8 mouse cellular contexts compared by ENCODE assay signal in genomic region chr2:156278226-156279017, GRCm38 (mm10). TPM values are rescaled to one million over a fixed set of nuclear protein-coding genes. Genes with fewer than 3 reads are reported as not detected.
DNase-seq lines count a peak whose midpoint lies in the region; ATAC-seq and TF ChIP-seq lines count a peak whose summit lies in the region.

No protein-coding gene starts in this region.

- peaks cover 4% of the 10 kb centered on the region for H3K79me2 ChIP-seq in myocyte (ENCODE audit: control insufficient read depth, insufficient read depth)

- H3K4me1 ChIP-seq in brown adipose tissue, adult 24 weeks (ENCODE audit: control insufficient read depth, insufficient read depth, insufficient read length, low read length): no peaks in the 10 kb centered on the region
- no peaks in the 10 kb centered on the region for H3K4me1 ChIP-seq in forebrain, embryonic 10.5 days
- H3K4me1 ChIP-seq in heart, embryonic 14.5 days (ENCODE audit: control insufficient read depth in 2 of 2, insufficient read depth in 2 of 2, low read length in 2 of 2): peaks cover 5% of the 10 kb centered on the region in 2 experiments; a peak in 3 of 4 replicates
- peaks cover 8% of the 10 kb centered on the region for H3K4me1 ChIP-seq in liver, embryonic 11.5 days (replicated peaks; ENCODE audit: control insufficient read depth, insufficient read depth, low read length)

- peak overlapping the region; percentile 54 for H3K27ac ChIP-seq in brown adipose tissue, adult 24 weeks (replicated peaks; ENCODE audit: low read depth, low read length)
- H3K27ac ChIP-seq in forebrain, embryonic 10.5 days: no peak overlapping the region
- peak overlapping the region; percentile 48 to 71; a peak in 3 of 4 replicates for H3K27ac ChIP-seq in heart, embryonic 14.5 days (replicated peaks in 1 of 2; ENCODE audit: control insufficient read depth in 1 of 2, insufficient read depth in 1 of 2, low read depth in 2 of 2, low read length in 2 of 2)
- no peak overlapping the region; the same call in 1 of the 2 replicates for H3K27ac ChIP-seq in liver, embryonic 11.5 days (ENCODE audit: low read depth, low read length)

- 81% methylated on average over 4 of the region's 4 CpGs for WGBS in forebrain, embryonic 10.5 days
- WGBS in heart, embryonic 14.5 days: 9% methylated on average over 4 of the region's 4 CpGs
- WGBS in liver, embryonic 11.5 days: 53% methylated on average over 4 of the region's 4 CpGs

- TF ChIP-seq POLR2A in myocyte (IDR thresholded peaks at IDR 0.05; ENCODE audit: insufficient read length, low read depth): no peak

- H3K4me3 ChIP-seq in brown adipose tissue, adult 24 weeks (ENCODE audit: insufficient read depth, low read depth, low read length): no peak overlapping the region
- H3K4me3 ChIP-seq in forebrain, embryonic 10.5 days: no peak overlapping the region
- no peak overlapping the region for H3K4me3 ChIP-seq in heart, embryonic 14.5 days (ENCODE audit: control insufficient read depth in 1 of 2, insufficient read depth in 1 of 2, low read depth in 1 of 2, low read length in 2 of 2)
- H3K4me3 ChIP-seq in liver, embryonic 11.5 days (ENCODE audit: low read depth, low read length): no peak overlapping the region
- no peak overlapping the region for H3K4me3 ChIP-seq in myocyte

- peak; percentile 63 for DNase-seq in forebrain, embryonic 10.5 days (ENCODE audit: extremely low spot score, low spot score)
- peak; percentile 90 for DNase-seq in kidney, postnatal 10 days
- peak; percentile 55 for DNase-seq in liver, embryonic 11.5 days (ENCODE audit: low spot score)
- peak; percentile 88 for DNase-seq in splenic B cell, adult 2 months (ENCODE audit: low read depth, low spot score)

- no peaks in the 10 kb centered on the region for H3K27me3 ChIP-seq in forebrain, embryonic 10.5 days (ENCODE audit: poor library complexity, severe bottlenecking)
- H3K27me3 ChIP-seq in heart, embryonic 14.5 days (ENCODE audit: control insufficient read depth, insufficient read depth, low read length): no peaks in the 10 kb centered on the region
- H3K27me3 ChIP-seq in liver, embryonic 11.5 days (replicated peaks; ENCODE audit: control insufficient read depth, insufficient read depth, low read length): no peaks in the 10 kb centered on the region
- H3K27me3 ChIP-seq in myocyte (ENCODE audit: control insufficient read depth, insufficient read depth, insufficient read length): no peaks in the 10 kb centered on the region
- no peaks in the 10 kb centered on the region for H3K27me3 ChIP-seq in splenic B cell, adult 2 months (ENCODE audit: control insufficient read depth, insufficient read depth, low read length, poor library complexity, severe bottlenecking)

- H3ac ChIP-seq in myocyte (ENCODE audit: control insufficient read depth, insufficient read length): no peak overlapping the region

- 0 out of 2 replicates have a peak overlapping the region, but pooled peaks have one; percentile 11 for H3K4me2 ChIP-seq in heart, embryonic 14.5 days (ENCODE audit: low read length)
- 0 out of 2 replicates have a peak overlapping the region, but pooled peaks have one; percentile 10 for H3K4me2 ChIP-seq in liver, embryonic 11.5 days
- H3K4me2 ChIP-seq in myocyte (ENCODE audit: low read depth): peak overlapping the region; percentile 65

- H3K9ac ChIP-seq in heart, embryonic 14.5 days (ENCODE audit: low read length): peak overlapping the region; percentile 38; the same call in 1 of the 2 replicates
- H3K9ac ChIP-seq in liver, embryonic 11.5 days (ENCODE audit: low read depth, low read length): no peak overlapping the region; the same call in 1 of the 2 replicates

- H3K9me3 ChIP-seq in forebrain, embryonic 10.5 days: no peaks in the 10 kb centered on the region
- no peaks in the 10 kb centered on the region for H3K9me3 ChIP-seq in heart, embryonic 14.5 days (ENCODE audit: control insufficient read depth, low read length)
- no peaks in the 10 kb centered on the region for H3K9me3 ChIP-seq in liver, embryonic 11.5 days (ENCODE audit: control insufficient read depth, low read length)

- peaks cover 82% of the 10 kb centered on the region for H3K36me3 ChIP-seq in forebrain, embryonic 10.5 days (replicated peaks)
- H3K36me3 ChIP-seq in heart, embryonic 14.5 days (ENCODE audit: control insufficient read depth, insufficient read depth, low read length): peaks cover 37% of the 10 kb centered on the region
- peaks cover 12% of the 10 kb centered on the region for H3K36me3 ChIP-seq in liver, embryonic 11.5 days (ENCODE audit: control insufficient read depth, insufficient read depth, low read length)
- peaks cover 16% of the 10 kb centered on the region for H3K36me3 ChIP-seq in myocyte (ENCODE audit: control insufficient read depth, insufficient read depth)
- peaks cover 10% of the 10 kb centered on the region for H3K36me3 ChIP-seq in splenic B cell, adult 2 months (ENCODE audit: control insufficient read depth, insufficient read depth, low read length, poor library complexity, severe bottlenecking)

- peak; percentile 89 for ATAC-seq in CD4-positive, CD25-positive, alpha-beta regulatory T cell, adult 4 months
- 0 out of 2 replicates have a peak, but pooled peaks have one; percentile 41 for ATAC-seq in heart, embryonic 14.5 days (ENCODE audit: insufficient number of reproducible peaks, insufficient read depth, low FRiP score, low read depth)
- ATAC-seq in liver, embryonic 11.5 days (replicated peaks; ENCODE audit: low FRiP score): peak; percentile 54

TF ChIP-seq in myocyte, 11 proteins besides CTCF, POLR2A, EP300 and RAD21:
- TF ChIP-seq SRF (IDR thresholded peaks at IDR 0.05; ENCODE audit: control insufficient read depth, insufficient read length, low read depth) (no peak), MYOD1 (IDR thresholded peaks at IDR 0.05; ENCODE audit: control insufficient read depth in 1 of 3, insufficient read length in 2 of 3, low read depth in 2 of 3) (peak; percentile 73 to 87 (median 85)), TCF12 (IDR thresholded peaks at IDR 0.05; ENCODE audit: insufficient read depth, poor library complexity, severe bottlenecking) (peak; percentile 34), MYOG (IDR thresholded peaks at IDR 0.05; ENCODE audit: control insufficient read depth in 1 of 3, insufficient read depth in 1 of 3, insufficient read length in 2 of 3, low read depth in 2 of 3) (peak in 2 of 3 experiments; percentile 75 to 90), TCF3 (IDR thresholded peaks at IDR 0.05; ENCODE audit: insufficient read length, low read depth) (peak; percentile 2)

RNA-seq across cellular contexts. Expression of gene Cnbd2, which starts 33.7 kb away (rescaled TPM):
- polyA plus RNA-seq in CD4-positive, CD25-positive, alpha-beta regulatory T cell, adult 4 months (2017; shearing (Covaris generic)): 1 to 10 TPM; 6.3 to 8.8 TPM
- polyA plus RNA-seq in brown adipose tissue, adult 24 weeks (2012; ENCODE audit: insufficient read depth, insufficient read length, missing spikeins): 1.5 and 2.0 TPM in 2 replicates
- polyA plus RNA-seq in forebrain, embryonic 10.5 days (2016; fragmentation: Nextera tagmentation; extraction: Ambion mirVana): 2.5 and 2.6 TPM in 2 replicates
- 3.0 and 3.7 TPM in 2 replicates for polyA plus RNA-seq in heart, embryonic 14.5 days (2014; fragmentation: Nextera tagmentation; extraction: Ambion mirVana)
- 2.6 and 2.9 TPM in 2 replicates for polyA plus RNA-seq in liver, embryonic 11.5 days (2014; fragmentation: Nextera tagmentation; extraction: Ambion mirVana)
- 4.1 TPM for polyA plus RNA-seq in myocyte (2012; fragmentation: generic; extraction: Trizol)

RNA-seq across cellular contexts. Expression of gene Scand1, which starts 34.1 kb away (rescaled TPM):
- 1 to 10 TPM; 1.6 to 2.7 TPM for polyA plus RNA-seq in CD4-positive, CD25-positive, alpha-beta regulatory T cell, adult 4 months (2017; shearing (Covaris generic))
- polyA plus RNA-seq in brown adipose tissue, adult 24 weeks (2012; ENCODE audit: insufficient read depth, insufficient read length, missing spikeins): 42.6 and 48.3 TPM in 2 replicates
- polyA plus RNA-seq in forebrain, embryonic 10.5 days (2016; fragmentation: Nextera tagmentation; extraction: Ambion mirVana): 49.0 and 52.1 TPM in 2 replicates
- polyA plus RNA-seq in heart, embryonic 14.5 days (2014; fragmentation: Nextera tagmentation; extraction: Ambion mirVana): 63.5 and 68.9 TPM in 2 replicates
- 58.9 and 63.6 TPM in 2 replicates for polyA plus RNA-seq in liver, embryonic 11.5 days (2014; fragmentation: Nextera tagmentation; extraction: Ambion mirVana)
- 167 TPM for polyA plus RNA-seq in myocyte (2012; fragmentation: generic; extraction: Trizol)

Comparison
In these comparisons a context has a peak if more than half of its experiments do, and no peak if none do; other contexts are left out.
1. H3K27ac ChIP-seq: peak in brown adipose tissue, adult 24 weeks (single experiment) and heart, embryonic 14.5 days (2 of 2); none in forebrain, embryonic 10.5 days (single experiment) and liver, embryonic 11.5 days (single experiment).
2. H3K4me2 ChIP-seq: peak in every context shown above with its lines; median percentile 65 in myocyte; 11 in heart, embryonic 14.5 days; 10 in liver, embryonic 11.5 days.
3. RNA of gene Scand1, which starts 34.1 kb away (polyA plus RNA-seq): 167 TPM in myocyte (single experiment), 58.9 to 63.6 TPM in liver, embryonic 11.5 days, 63.5 to 68.9 TPM in heart, embryonic 14.5 days, 49.0 to 52.1 TPM in forebrain, embryonic 10.5 days and 42.6 to 48.3 TPM in brown adipose tissue, adult 24 weeks; 1.6 to 2.7 TPM in CD4-positive, CD25-positive, alpha-beta regulatory T cell, adult 4 months; every median in the first group is over 10 times any median in the second.
4. Peak in every context shown above with its lines, with median percentiles within 50 percentile points of each other: ATAC-seq and DNase-seq.